Mouse (Mus musculus) E14TG2a.4 (cell line): ENCODE data around the gene Ybx2.

ENCODE experiments used
- CTCF ChIP-seq: conservative IDR thresholded peaks from 2 replicates; pipeline ENCODE4 v1.5.1; 2014; ENCODE audit warnings: low read length
- NANOG ChIP-seq: IDR thresholded peaks from 2 replicates; pipeline ENCODE4 v1.6.1; 2014; ENCODE audit warnings: borderline replicate concordance, low read length, mixed read lengths
- POU5F1 ChIP-seq: IDR thresholded peaks from 2 replicates; pipeline ENCODE4 v1.6.1; 2014; ENCODE audit warnings: low read length, borderline replicate concordance

DNA sequence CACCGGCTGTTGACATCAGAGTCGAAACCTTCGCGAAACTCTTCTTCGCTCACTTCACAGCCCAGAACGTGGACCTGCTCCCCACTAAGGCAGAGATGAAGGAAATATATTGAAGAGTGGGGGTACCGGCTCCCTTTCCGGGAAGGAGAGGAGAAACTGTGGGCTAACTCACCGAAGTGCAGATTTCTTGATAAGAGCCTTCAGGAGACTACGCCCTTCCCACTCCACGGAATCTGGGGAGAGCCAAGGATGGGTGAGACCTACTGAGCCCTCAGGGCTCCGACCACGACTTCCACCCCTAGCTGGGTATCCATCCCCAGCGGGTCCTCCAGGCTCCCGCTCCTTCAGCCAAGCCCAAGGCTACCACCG, 44.2 kb downstream of the Ybx2 start:
- TF ChIP-seq CTCF (no peak), NANOG (no peak), POU5F1 (no peak)
